Mouse (Mus musculus) frontal cortex, adult (tissue): Measurements from ENCODE around the gene Asb11.

Experiments used
- ATAC-seq: cut with Nextera tagmentation; 2 replicates; pipeline ENCODE4 v1.9.2; 2017; ENCODE audit warnings: mild to moderate bottlenecking, moderate library complexity, mixed read lengths; ENCODE audit not compliant: low TSS enrichment

Asb11 gene

GRCm38 (mm10) chrX:164436709-164437108 lies at the start of gene Asb11:
TSS of gene Asb11 (plus strand) at chrX:164436994.
- ATAC-seq, result peak; percentile 70

- no peak for ATAC-seq
Measured at GRCm38 (mm10) chrX:164394091-164394490, 42.7 kb upstream of the Asb11 start.

- ATAC-seq, result peak; percentile 80
Measured at GRCm38 (mm10) chrX:164398456-164398855, 38.3 kb upstream of the Asb11 start.

GRCm38 (mm10) chrX:164405080-164405649 lies 31.6 kb upstream of the Asb11 start:
- no peak for ATAC-seq

- ATAC-seq, result no peak
Measured at GRCm38 (mm10) chrX:164406133-164407022, 30.4 kb upstream of the Asb11 start.

GRCm38 (mm10) chrX:164408301-164408927 lies 28.4 kb upstream of the Asb11 start:
- ATAC-seq, result no peak

- ATAC-seq, result no peak
Measured at GRCm38 (mm10) chrX:164410562-164410961, 26.2 kb upstream of the Asb11 start.

GRCm38 (mm10) chrX:164416803-164417202 lies 20.0 kb upstream of the Asb11 start:
- ATAC-seq, result no peak

GRCm38 (mm10) chrX:164418008-164418407 lies 18.8 kb upstream of the Asb11 start:
- ATAC-seq, result peak; percentile 65

- peak; percentile 94 for ATAC-seq
Measured at GRCm38 (mm10) chrX:164419471-164419939, 17.3 kb upstream of the Asb11 start, which contains the start of gene Piga. TSS of gene Piga (plus strand) at chrX:164419787.

GRCm38 (mm10) chrX:164419955-164420354 lies 16.8 kb upstream of the Asb11 start:
- peak; percentile 11; the same call in 1 of the 2 replicates for ATAC-seq

GRCm38 (mm10) chrX:164420518-164420917 lies 16.3 kb upstream of the Asb11 start:
- no peak for ATAC-seq

GRCm38 (mm10) chrX:164424821-164425220 lies 12.0 kb upstream of the Asb11 start:
- no peak for ATAC-seq

- ATAC-seq, result no peak
Measured at GRCm38 (mm10) chrX:164427295-164427694, 9.5 kb upstream of the Asb11 start.

- no peak for ATAC-seq
Measured at GRCm38 (mm10) chrX:164428224-164428623, 8.6 kb upstream of the Asb11 start.

GRCm38 (mm10) chrX:164430621-164431020 lies 6.2 kb upstream of the Asb11 start:
- no peak for ATAC-seq

- ATAC-seq, result no peak
Measured at GRCm38 (mm10) chrX:164431133-164431532, 5.7 kb upstream of the Asb11 start.

GRCm38 (mm10) chrX:164431541-164431940 lies 5.3 kb upstream of the Asb11 start:
- no peak for ATAC-seq

GRCm38 (mm10) chrX:164432682-164433081 lies 4.1 kb upstream of the Asb11 start:
- no peak for ATAC-seq

GRCm38 (mm10) chrX:164439462-164439861 lies 2.7 kb downstream of the Asb11 start:
- ATAC-seq, result no peak

- no peak for ATAC-seq
Measured at GRCm38 (mm10) chrX:164440140-164440539, 3.3 kb downstream of the Asb11 start.

GRCm38 (mm10) chrX:164440703-164441102 lies 3.9 kb downstream of the Asb11 start:
- no peak for ATAC-seq
